Comparison of ENCODE assay signal across 16 mouse cellular contexts in genomic region chr16:61911164-61911563, GRCm38 (mm10).
"Had no signal": no experiment of that assay in that cellular context is flagged by ENCODE, and none has a peak within 500 bp of the region (broad histone marks: within the 10 kb centered on the region; RNA-seq: fewer than 3 reads in every experiment).

No protein-coding gene starts in this region.

- H3K36me3 ChIP-seq: midbrain, embryonic 10.5 days; midbrain, embryonic 12.5 days had no signal

- H3K9me3 ChIP-seq: midbrain, embryonic 10.5 days; midbrain, embryonic 12.5 days had no signal

- H3K27ac ChIP-seq: liver, embryonic 14.5 days; midbrain, embryonic 10.5 days; midbrain, embryonic 12.5 days had no signal

- ATAC-seq: midbrain, embryonic 16.5 days had no signal

- DNase-seq: lung, adult 18-20 months; lung, embryonic 14.5 days; lung, postnatal 10 days; lung, postnatal 4 days; right cerebral cortex, postnatal 25 days; right cerebral cortex, postnatal 4 days; spleen, adult 18-20 months; thymus, adult 18-20 months; thymus, postnatal 14 days; thymus, postnatal 36 days had no signal

- H3K9ac ChIP-seq: liver, embryonic 14.5 days; lung, embryonic 14.5 days; midbrain, embryonic 12.5 days had no signal

- H3K4me1 ChIP-seq: midbrain, embryonic 10.5 days; midbrain, embryonic 12.5 days had no signal

- H3K27me3 ChIP-seq: midbrain, embryonic 12.5 days had no signal

- H3K4me2 ChIP-seq: liver, embryonic 11.5 days; lung, embryonic 14.5 days; midbrain, embryonic 12.5 days had no signal

- H3K4me3 ChIP-seq: midbrain, embryonic 10.5 days; midbrain, embryonic 12.5 days; myocyte had no signal
